Mouse (Mus musculus) cerebellum, adult 9-11 months (tissue): ENCODE data around the gene Ncor1.
A peak's percentile ranks its signal among the peaks of the same experiment; 100 is the strongest.
"Not testable (repeated sequence)": the region's sequence is repeated elsewhere in the genome, so short reads cannot be mapped to it uniquely, and the experiment has no call there.

Source experiments
- DNase-seq: peaks from one replicate; pipeline ENCODE4 v3.0.0; 2022

Ncor1 gene

GRCm38 (mm10) chr11:62457241-62457890, 975 bp downstream of the Ncor1 start:
- DNase-seq = peak; percentile 90

GRCm38 (mm10) chr11:62456483-62457172, 1.7 kb downstream of the Ncor1 start:
- peak; percentile 66 for DNase-seq

- no peak for DNase-seq
Measured at GRCm38 (mm10) chr11:62456021-62456482, 2.3 kb downstream of the Ncor1 start.

GRCm38 (mm10) chr11:62455193-62455592, 3.1 kb downstream of the Ncor1 start:
- no peak for DNase-seq

- DNase-seq = no peak
Measured at GRCm38 (mm10) chr11:62448971-62449370, 9.4 kb downstream of the Ncor1 start.

GRCm38 (mm10) chr11:62445799-62446198, 12.5 kb downstream of the Ncor1 start:
- DNase-seq = peak; percentile 37

- DNase-seq = no peak
Measured at GRCm38 (mm10) chr11:62440670-62441315, 17.5 kb downstream of the Ncor1 start.

- DNase-seq = no peak
Measured at GRCm38 (mm10) chr11:62432211-62432610, 26.1 kb downstream of the Ncor1 start.

GRCm38 (mm10) chr11:62427105-62427504, 31.2 kb downstream of the Ncor1 start:
- DNase-seq = no peak

GRCm38 (mm10) chr11:62426266-62426665, 32.1 kb downstream of the Ncor1 start:
- DNase-seq = no peak

- no peak for DNase-seq
Measured at GRCm38 (mm10) chr11:62424525-62424924, 33.8 kb downstream of the Ncor1 start.

- no peak for DNase-seq
Measured at GRCm38 (mm10) chr11:62415026-62415425, 43.3 kb downstream of the Ncor1 start.

- no peak for DNase-seq
Measured at GRCm38 (mm10) chr11:62409611-62410010, 48.7 kb downstream of the Ncor1 start.

- no peak for DNase-seq
Measured at GRCm38 (mm10) chr11:62408848-62409247, 49.5 kb downstream of the Ncor1 start.

GRCm38 (mm10) chr11:62396405-62396804, 61.9 kb downstream of the Ncor1 start:
- DNase-seq = peak; percentile 37

- no peak for DNase-seq
Measured at GRCm38 (mm10) chr11:62388331-62388679, 70.0 kb downstream of the Ncor1 start.

GRCm38 (mm10) chr11:62387608-62388330, 70.6 kb downstream of the Ncor1 start:
- no peak for DNase-seq

- not testable (repeated sequence) for DNase-seq
Measured at GRCm38 (mm10) chr11:62377202-62377851, 81.0 kb downstream of the Ncor1 start.

GRCm38 (mm10) chr11:62371776-62372175, 86.6 kb downstream of the Ncor1 start:
- peak; percentile 35 for DNase-seq

GRCm38 (mm10) chr11:62369924-62370323, 88.4 kb downstream of the Ncor1 start:
- no peak for DNase-seq

- no peak for DNase-seq
Measured at GRCm38 (mm10) chr11:62366879-62367278, 91.5 kb downstream of the Ncor1 start.

GRCm38 (mm10) chr11:62355216-62355615, 103.1 kb downstream of the Ncor1 start:
- no peak for DNase-seq

GRCm38 (mm10) chr11:62351948-62352347, 106.4 kb downstream of the Ncor1 start:
- no peak for DNase-seq
